Mouse (Mus musculus): ENCODE results near the gene Gpc5.

DNA sequence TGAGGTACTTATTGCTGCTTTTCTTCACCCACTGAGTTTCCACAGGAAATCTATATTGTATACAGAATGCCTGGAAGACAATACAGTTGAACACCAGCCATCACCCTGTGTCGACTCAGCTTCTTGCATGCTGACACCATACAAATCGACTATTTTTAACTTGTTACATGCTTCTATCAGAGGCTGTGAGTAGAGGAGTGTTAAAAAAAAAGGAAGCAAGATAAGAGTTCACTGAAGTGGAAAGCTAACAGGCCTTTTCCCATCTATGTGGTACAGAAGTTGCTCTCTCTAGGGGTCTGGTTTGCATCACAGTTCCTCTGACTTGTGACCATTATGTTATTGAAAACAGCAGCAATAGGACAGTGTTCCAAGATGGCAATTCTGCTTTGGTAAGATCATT is 344.6 kb downstream of the Gpc5 start:
- no peak for TF ChIP-seq CTCF (IDR thresholded peaks at IDR 0.05; ENCODE audit: borderline replicate concordance, insufficient read depth, low read depth, low read length)
- TF ChIP-seq POLR2A (IDR thresholded peaks at IDR 0.05; ENCODE audit: borderline replicate concordance, insufficient read depth, low read length), result no peak
